Mouse (Mus musculus) midbrain, embryonic 15.5 days (tissue): Measurements from ENCODE around the gene Dot1l. TPM values are rescaled to one million over a fixed set of nuclear protein-coding genes. Genes with fewer than 3 reads are reported as not detected.

ENCODE experiments used
- ATAC-seq: fragments of 200-750 bp; cut with Nextera tagmentation; replicated peaks from 2 replicates; pipeline ENCODE4 v1.8.0; 2017; ENCODE audit warnings: moderate TSS enrichment
- H3K27ac ChIP-seq: fragments of 300-500 bp; sonication (generic); 2 replicates; pipeline ENCODE4 v1.5.1; 2015; ENCODE audit warnings: mild to moderate bottlenecking, inconsistent platforms
- H3K27me3 ChIP-seq: fragments of 300-500 bp; sonication (generic); replicated peaks from 2 replicates; pipeline ENCODE4 v1.6.1; 2015; ENCODE audit warnings: inconsistent platforms
- H3K36me3 ChIP-seq: fragments of 300-500 bp; sonication (generic); replicated peaks from 2 replicates; pipeline ENCODE4 v1.6.1; 2015; ENCODE audit warnings: inconsistent platforms
- H3K4me1 ChIP-seq: fragments of 300-500 bp; sonication (generic); 2 replicates; pipeline ENCODE4 v1.6.1; 2015; ENCODE audit warnings: inconsistent platforms
- H3K4me2 ChIP-seq: fragments of 300-500 bp; sonication (generic); 2 replicates; pipeline ENCODE4 v1.6.1; 2015; ENCODE audit warnings: inconsistent platforms, mild to moderate bottlenecking, moderate library complexity
- H3K4me3 ChIP-seq: fragments of 300-500 bp; sonication (generic); 2 replicates; pipeline ENCODE4 v1.5.1; 2015; ENCODE audit warnings: mild to moderate bottlenecking, inconsistent platforms
- H3K9ac ChIP-seq: fragments of 300-500 bp; sonication (generic); 2 replicates; pipeline ENCODE4 v1.6.1; 2015; ENCODE audit warnings: mild to moderate bottlenecking, inconsistent platforms
- H3K9me3 ChIP-seq: fragments of 300-500 bp; sonication (generic); 2 replicates; pipeline ENCODE4 v1.6.1; 2016; ENCODE audit warnings: inconsistent platforms
- WGBS: fragments of 180-500 bp; shearing (Covaris S2); methylation state at CpG from one replicate; pipeline ENCODE4 v1.1.7; 2015; ENCODE audit warnings: mixed read lengths; 5-methylcytosine and 5-hydroxymethylcytosine counted together
- polyA plus RNA-seq: library from polyadenylated mRNA; unstranded; fragments of >200 nt; fragmentation: Nextera tagmentation; extraction: Ambion mirVana; gene quantifications from 2 replicates; pipeline ENCODE4 v1.2.1, GENCODE M21; 2015

Gene Dot1l
- polyA plus RNA-seq, 1 experiment from 2014 or later, result 25.9 TPM

GRCm38 (mm10) chr10:80761821-80762220 lies 6.8 kb downstream of the Dot1l start:
- no peak overlapping the region for H3K4me3 ChIP-seq
- no peak overlapping the region for H3K4me2 ChIP-seq
- peaks cover 22% of the 10 kb centered on the region for H3K4me1 ChIP-seq
- WGBS, result 67% methylated on average over 3 of the region's 3 CpGs
- ATAC-seq, result no peak
- H3K27ac ChIP-seq, result no peak overlapping the region
- no peak overlapping the region for H3K9ac ChIP-seq
- H3K27me3 ChIP-seq, result no peaks in the 10 kb centered on the region
- no peaks in the 10 kb centered on the region for H3K9me3 ChIP-seq
- H3K36me3 ChIP-seq, result 0 out of 2 replicates have a peak, but pooled peaks cover 6% of the 10 kb centered on the region

GRCm38 (mm10) chr10:80763502-80763901 lies 8.5 kb downstream of the Dot1l start:
- H3K27me3 ChIP-seq, result no peaks in the 10 kb centered on the region
- H3K4me2 ChIP-seq, result no peak overlapping the region
- H3K27ac ChIP-seq, result no peak overlapping the region
- ATAC-seq, result no peak
- H3K36me3 ChIP-seq, result peaks cover 14% of the 10 kb centered on the region
- no peaks in the 10 kb centered on the region for H3K9me3 ChIP-seq
- H3K9ac ChIP-seq, result no peak overlapping the region
- 97% methylated on average over 2 of the region's 2 CpGs for WGBS
- H3K4me3 ChIP-seq, result no peak overlapping the region
- H3K4me1 ChIP-seq, result peaks cover 6% of the 10 kb centered on the region

- no peak for ATAC-seq
- no peak overlapping the region for H3K9ac ChIP-seq
- H3K27me3 ChIP-seq, result no peaks in the 10 kb centered on the region
- H3K4me1 ChIP-seq, result peaks cover 4% of the 10 kb centered on the region
- H3K9me3 ChIP-seq, result no peaks in the 10 kb centered on the region
- no peak overlapping the region for H3K27ac ChIP-seq
- H3K36me3 ChIP-seq, result peaks cover 30% of the 10 kb centered on the region
- 89% methylated on average over 2 of the region's 2 CpGs for WGBS
- no peak overlapping the region for H3K4me3 ChIP-seq
- no peak overlapping the region for H3K4me2 ChIP-seq
These were observed 10.7 kb downstream of the Dot1l start for GRCm38 (mm10) chr10:80765746-80766145.

GRCm38 (mm10) chr10:80766161-80766815 lies 11.3 kb downstream of the Dot1l start:
- no peak for ATAC-seq
- 87% methylated on average over 10 of the region's 10 CpGs for WGBS
- Histone ChIP-seq H3K4me3 (no peak overlapping the region), H3K36me3 (peaks cover 35% of the 10 kb centered on the region), H3K9ac (no peak overlapping the region), H3K27ac (no peak overlapping the region), H3K4me2 (no peak overlapping the region), H3K27me3 (no peaks in the 10 kb centered on the region), H3K9me3 (no peaks in the 10 kb centered on the region), H3K4me1 (no peaks in the 10 kb centered on the region)

- H3K9me3 ChIP-seq, result no peaks in the 10 kb centered on the region
- 94% methylated on average over 6 of the region's 6 CpGs for WGBS
These were observed 13.4 kb downstream of the Dot1l start for GRCm38 (mm10) chr10:80768365-80768764.

GRCm38 (mm10) chr10:80773816-80774215 lies 18.8 kb downstream of the Dot1l start:
- Histone ChIP-seq H3K36me3 (peaks cover 81% of the 10 kb centered on the region), H3K27me3 (no peaks in the 10 kb centered on the region), H3K9me3 (no peaks in the 10 kb centered on the region), H3K4me2 (no peak overlapping the region), H3K4me1 (no peaks in the 10 kb centered on the region), H3K4me3 (no peak overlapping the region), H3K27ac (0 out of 2 replicates have a peak overlapping the region, but pooled peaks have one; percentile 44), H3K9ac (no peak overlapping the region)
- 89% methylated on average over 5 of the region's 5 CpGs for WGBS
- ATAC-seq, result no peak

More at GRCm38 (mm10) chr10:80768365-80768764, 13.4 kb downstream of the Dot1l start:
- Histone ChIP-seq H3K36me3 (peaks cover 54% of the 10 kb centered on the region), H3K4me3 (no peak overlapping the region), H3K27ac (no peak overlapping the region), H3K4me1 (no peaks in the 10 kb centered on the region), H3K4me2 (no peak overlapping the region), H3K27me3 (no peaks in the 10 kb centered on the region), H3K9ac (no peak overlapping the region)
- ATAC-seq, result no peak

- Histone ChIP-seq H3K27me3 (no peaks in the 10 kb centered on the region), H3K9me3 (no peaks in the 10 kb centered on the region), H3K9ac (no peak overlapping the region), H3K4me2 (no peak overlapping the region), H3K36me3 (peaks cover 83% of the 10 kb centered on the region), H3K4me3 (no peak overlapping the region), H3K4me1 (no peaks in the 10 kb centered on the region), H3K27ac (0 out of 2 replicates have a peak overlapping the region, but pooled peaks have one; percentile 44)
- 64% methylated on average over 2 of the region's 2 CpGs for WGBS
- 0 out of 2 replicates have a peak, but pooled peaks have one; percentile 24 for ATAC-seq
These were observed 19.5 kb downstream of the Dot1l start for GRCm38 (mm10) chr10:80774549-80774948.

GRCm38 (mm10) chr10:80774981-80775380 lies 20.0 kb downstream of the Dot1l start:
- peaks cover 79% of the 10 kb centered on the region for H3K36me3 ChIP-seq
- H3K4me1 ChIP-seq, result no peaks in the 10 kb centered on the region
- no peak overlapping the region for H3K9ac ChIP-seq
- no peak overlapping the region for H3K4me2 ChIP-seq
- WGBS, result 94% methylated on average over 4 of the region's 4 CpGs
- H3K27me3 ChIP-seq, result no peaks in the 10 kb centered on the region
- H3K27ac ChIP-seq, result no peak overlapping the region
- ATAC-seq, result no peak
- no peaks in the 10 kb centered on the region for H3K9me3 ChIP-seq
- H3K4me3 ChIP-seq, result no peak overlapping the region

- peaks cover 73% of the 10 kb centered on the region for H3K36me3 ChIP-seq
- 88% methylated on average over 4 of the region's 4 CpGs for WGBS
- no peak overlapping the region for H3K4me3 ChIP-seq
- no peaks in the 10 kb centered on the region for H3K27me3 ChIP-seq
- no peak overlapping the region for H3K9ac ChIP-seq
- no peak overlapping the region for H3K27ac ChIP-seq
- no peaks in the 10 kb centered on the region for H3K9me3 ChIP-seq
- no peak overlapping the region for H3K4me2 ChIP-seq
- no peak for ATAC-seq
- no peaks in the 10 kb centered on the region for H3K4me1 ChIP-seq
These were observed 20.7 kb downstream of the Dot1l start for GRCm38 (mm10) chr10:80775731-80776130.

- H3K4me3 ChIP-seq, result no peak overlapping the region
- H3K27me3 ChIP-seq, result no peaks in the 10 kb centered on the region
- H3K27ac ChIP-seq, result no peak overlapping the region
- H3K9ac ChIP-seq, result no peak overlapping the region
- WGBS, result 88% methylated on average over 6 of the region's 6 CpGs
- H3K4me2 ChIP-seq, result no peak overlapping the region
- H3K36me3 ChIP-seq, result peaks cover 73% of the 10 kb centered on the region
- H3K4me1 ChIP-seq, result no peaks in the 10 kb centered on the region
- ATAC-seq, result no peak
- H3K9me3 ChIP-seq, result no peaks in the 10 kb centered on the region
These were observed 21.4 kb downstream of the Dot1l start for GRCm38 (mm10) chr10:80776358-80776869.

GRCm38 (mm10) chr10:80777123-80777522 lies 22.1 kb downstream of the Dot1l start:
- Histone ChIP-seq H3K9ac (no peak overlapping the region), H3K27ac (no peak overlapping the region), H3K4me2 (no peak overlapping the region), H3K4me3 (no peak overlapping the region), H3K9me3 (no peaks in the 10 kb centered on the region), H3K36me3 (peaks cover 74% of the 10 kb centered on the region), H3K4me1 (no peaks in the 10 kb centered on the region), H3K27me3 (no peaks in the 10 kb centered on the region)
- ATAC-seq, result no peak
- WGBS, result 92% methylated on average over 5 of the region's 5 CpGs

GRCm38 (mm10) chr10:80779565-80779964 lies 24.6 kb downstream of the Dot1l start:
- peaks cover 71% of the 10 kb centered on the region for H3K36me3 ChIP-seq
- no peak for ATAC-seq

GRCm38 (mm10) chr10:80784302-80784701 lies 29.3 kb downstream of the Dot1l start:
- Histone ChIP-seq H3K36me3 (peaks cover 80% of the 10 kb centered on the region), H3K9me3 (no peaks in the 10 kb centered on the region), H3K4me3 (no peak overlapping the region), H3K4me1 (no peaks in the 10 kb centered on the region), H3K4me2 (no peak overlapping the region), H3K9ac (no peak overlapping the region), H3K27me3 (no peaks in the 10 kb centered on the region), H3K27ac (no peak overlapping the region)
- ATAC-seq, result no peak
- WGBS, result 98% methylated on average over 2 of the region's 2 CpGs

More at GRCm38 (mm10) chr10:80779565-80779964, 24.6 kb downstream of the Dot1l start:
- Histone ChIP-seq H3K4me2 (no peak overlapping the region), H3K9me3 (no peaks in the 10 kb centered on the region), H3K4me3 (no peak overlapping the region), H3K27me3 (no peaks in the 10 kb centered on the region), H3K27ac (no peak overlapping the region), H3K9ac (no peak overlapping the region), H3K4me1 (no peaks in the 10 kb centered on the region)
